Mouse (Mus musculus): ENCODE measurements around the gene Tceal9.
"Not testable (repeated sequence)": the region's sequence is repeated elsewhere in the genome, so short reads cannot be mapped to it uniquely, and the experiment has no call there.

The Tceal9 gene

GRCm38 (mm10) chrX:136244574-136245229 is at the start of gene Tceal9:
Gene Tceal9 (plus strand): TSS chrX:136245079.
- DNase-seq, result peak; percentile 86

- no peak for DNase-seq
Observed at GRCm38 (mm10) chrX:136195193-136195944, 49.5 kb upstream of the Tceal9 start.

DNA sequence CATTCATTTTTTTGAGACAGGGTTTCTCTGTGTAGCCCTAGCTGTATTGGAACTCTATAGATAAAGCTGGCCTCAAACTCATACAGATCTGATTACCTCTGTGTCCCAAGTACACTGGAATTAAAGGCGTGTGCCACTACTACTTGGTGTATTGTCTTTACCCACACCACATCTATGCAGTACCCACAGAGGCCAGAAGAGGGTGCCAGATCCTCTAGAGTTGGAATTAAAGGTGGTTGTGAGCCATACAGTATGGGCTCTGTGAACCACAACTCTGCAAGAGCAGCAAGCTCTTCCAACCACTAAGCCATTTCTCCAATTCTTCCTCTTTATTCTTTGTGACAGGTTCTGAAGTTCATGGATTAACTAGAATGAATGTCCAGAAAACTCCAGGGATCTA is 48.0 kb upstream of the Tceal9 start:
- peak; percentile 60 for DNase-seq

- no peak for DNase-seq
Observed at GRCm38 (mm10) chrX:136203257-136203656, 41.6 kb upstream of the Tceal9 start.

GRCm38 (mm10) chrX:136203664-136204066 is 41.2 kb upstream of the Tceal9 start, which contains the start of gene Tceal5:
Gene Tceal5 (minus strand): TSS chrX:136203876.
- no peak for DNase-seq

DNA sequence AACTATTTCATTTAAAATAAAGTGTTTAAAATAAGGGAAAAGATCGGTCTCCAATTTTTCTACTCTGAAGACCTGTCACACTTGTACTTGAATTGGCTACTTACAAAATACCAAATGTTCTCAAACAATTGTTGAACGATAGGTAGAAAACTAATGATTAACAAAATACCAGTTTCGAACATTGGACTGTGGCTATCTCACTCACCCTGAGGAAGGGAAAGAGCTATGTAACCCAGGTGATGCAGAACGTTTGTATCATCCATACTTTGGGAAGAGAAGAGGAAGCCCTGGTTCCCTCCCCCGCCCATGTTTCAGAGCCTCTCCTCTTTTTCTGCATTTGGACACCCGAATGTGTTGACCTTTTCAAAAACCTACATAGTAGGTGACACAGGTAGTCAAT is 40.5 kb upstream of the Tceal9 start:
- DNase-seq, result no peak

DNA sequence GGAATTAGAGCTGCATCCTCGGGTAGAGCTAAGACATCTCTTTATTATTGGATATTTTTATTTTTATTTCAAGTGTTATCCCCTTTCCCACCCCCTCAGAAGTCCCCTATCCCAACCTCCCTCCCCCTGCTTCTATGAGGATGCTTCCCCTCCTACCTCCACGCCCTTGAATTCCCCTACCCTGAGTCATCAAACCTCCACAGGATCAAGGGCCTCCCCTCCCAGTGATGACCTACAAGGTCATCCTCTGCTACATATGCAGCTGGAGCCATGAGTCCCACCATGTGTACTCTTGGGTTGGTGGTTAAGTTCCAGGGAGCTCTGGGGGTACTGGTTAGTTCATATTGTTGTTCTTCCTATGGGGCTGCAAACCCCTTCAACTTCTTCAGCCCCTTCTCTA is 31.5 kb upstream of the Tceal9 start:
- DNase-seq, result no peak

GRCm38 (mm10) chrX:136214729-136215677 is 29.9 kb upstream of the Tceal9 start, which contains the start of the genes Tceal7 and Bex1:
Gene Tceal7 (plus strand): TSS chrX:136214779.
Gene Bex1 (minus strand): TSS chrX:136215513.
- not testable (repeated sequence) for DNase-seq

DNA sequence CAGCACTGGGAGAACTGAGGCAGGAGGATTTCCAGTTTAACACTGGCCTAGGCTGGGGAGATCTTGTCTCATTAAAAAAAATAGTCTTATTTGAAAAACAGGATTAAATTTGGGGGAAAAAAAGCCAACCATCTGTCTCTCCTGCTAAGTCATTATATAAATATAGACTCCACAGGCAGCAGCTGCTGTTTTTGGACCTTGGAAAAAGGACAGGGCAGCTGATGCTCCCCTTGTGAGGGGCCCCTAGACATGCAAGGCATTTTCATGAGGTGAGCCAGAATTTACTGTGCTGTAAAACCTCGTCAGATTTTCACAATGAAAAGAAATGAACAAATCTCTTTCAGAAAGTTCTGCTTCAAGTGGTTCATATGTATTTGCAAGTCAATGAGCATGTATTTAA is 28.6 kb upstream of the Tceal9 start:
- no peak for DNase-seq

DNA sequence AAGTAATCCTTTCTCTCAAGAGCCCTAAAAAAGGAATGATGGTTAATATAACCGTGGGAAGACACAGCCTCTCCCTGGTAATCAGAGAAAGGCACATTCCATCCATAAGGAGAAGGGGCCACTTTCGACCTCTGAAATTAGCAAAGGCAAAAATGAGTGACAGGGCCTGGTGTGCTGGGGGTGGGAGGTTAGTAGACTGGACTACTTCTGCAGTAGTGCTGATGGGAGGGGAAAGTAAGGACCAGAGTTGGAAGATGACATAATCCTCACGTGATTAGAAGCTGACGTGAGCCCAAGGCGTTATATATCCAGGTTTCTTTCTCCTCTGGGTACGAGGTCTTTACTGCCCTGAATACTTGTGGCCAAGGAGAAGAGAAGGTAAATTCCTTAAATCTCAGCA is 21.2 kb upstream of the Tceal9 start:
- no peak for DNase-seq

GRCm38 (mm10) chrX:136227768-136228167 is 17.1 kb upstream of the Tceal9 start:
- no peak for DNase-seq

GRCm38 (mm10) chrX:136238118-136238517 is 6.8 kb upstream of the Tceal9 start:
- peak; percentile 30 for DNase-seq

DNA sequence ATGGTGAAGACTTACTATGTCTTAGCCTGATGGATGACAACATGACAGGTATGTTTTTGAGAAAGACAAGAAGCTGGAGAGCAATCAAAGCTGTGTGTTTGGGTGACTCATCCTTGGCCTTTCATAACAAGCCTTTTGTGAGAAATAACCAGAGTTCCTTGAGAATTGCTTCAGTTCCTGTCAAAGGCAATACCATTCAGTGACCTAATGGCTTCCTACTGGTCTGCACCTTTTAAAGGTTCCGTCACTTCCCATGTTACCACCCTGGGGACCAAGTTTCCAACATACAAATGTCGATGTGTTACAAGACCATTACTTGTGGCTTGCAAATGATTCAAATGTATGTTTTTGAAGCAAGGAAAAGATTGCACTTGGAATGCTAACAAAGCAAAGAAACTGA is 1.7 kb upstream of the Tceal9 start:
- DNase-seq, result no peak

GRCm38 (mm10) chrX:136245521-136246071 is 717 bp downstream of the Tceal9 start:
- DNase-seq, result peak; percentile 37

DNA sequence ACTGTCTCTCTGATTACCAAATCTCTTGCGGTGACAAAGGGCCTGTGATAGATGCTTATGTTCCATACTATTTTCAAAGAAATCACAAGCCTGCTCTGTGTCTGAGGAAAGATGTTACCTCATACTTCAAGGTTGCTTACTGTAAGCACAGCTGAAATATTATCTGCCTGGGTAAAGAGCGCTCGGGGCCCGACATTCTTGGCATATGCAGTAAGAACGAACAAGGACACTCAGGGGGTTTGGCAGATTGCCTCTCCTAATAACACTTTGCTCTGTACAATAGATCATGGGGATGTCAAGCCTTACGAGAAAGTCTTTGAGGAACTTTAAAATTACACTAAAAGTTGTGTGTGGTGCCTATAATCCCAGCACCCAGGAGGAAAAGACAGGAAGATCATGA is 3.9 kb downstream of the Tceal9 start:
- DNase-seq, result no peak

- no peak for DNase-seq
Observed at GRCm38 (mm10) chrX:136249671-136250070, 4.8 kb downstream of the Tceal9 start.

DNA sequence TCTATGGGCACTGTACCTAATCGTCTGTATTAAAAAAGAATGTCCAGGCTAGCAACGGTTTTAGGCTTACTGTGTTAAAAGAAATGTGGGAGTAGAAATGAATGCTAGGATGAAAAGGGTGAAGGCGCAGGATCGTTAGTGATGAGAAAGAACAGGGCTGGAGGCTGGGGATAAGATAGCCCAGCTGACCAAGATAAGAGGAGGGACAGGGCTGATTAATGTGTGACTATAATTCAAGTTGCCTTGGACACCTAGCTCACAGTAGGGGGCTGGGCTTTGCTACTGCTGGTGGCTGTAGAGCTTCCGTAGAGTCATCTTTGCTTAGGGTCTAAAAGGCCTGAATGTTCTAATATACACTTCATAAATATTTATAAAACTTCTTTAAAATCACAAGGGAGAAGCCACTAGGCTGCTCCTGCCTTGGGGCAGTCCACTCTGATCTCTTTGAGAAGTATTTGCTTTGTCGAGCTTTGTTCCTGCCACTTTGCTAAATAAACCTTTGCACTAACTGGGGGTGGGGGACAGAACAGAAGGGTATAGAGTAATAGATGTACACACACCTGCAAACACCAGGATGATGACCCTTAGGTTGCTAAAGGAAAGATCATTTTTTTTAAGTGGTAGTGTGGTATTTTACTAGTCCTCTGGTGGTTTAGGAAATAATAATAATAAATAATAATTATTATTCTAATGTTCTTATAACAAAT is 7.3 kb downstream of the Tceal9 start:
- DNase-seq, result peak; percentile 16

GRCm38 (mm10) chrX:136267720-136268119 is 22.8 kb downstream of the Tceal9 start:
- DNase-seq, result no peak

DNA sequence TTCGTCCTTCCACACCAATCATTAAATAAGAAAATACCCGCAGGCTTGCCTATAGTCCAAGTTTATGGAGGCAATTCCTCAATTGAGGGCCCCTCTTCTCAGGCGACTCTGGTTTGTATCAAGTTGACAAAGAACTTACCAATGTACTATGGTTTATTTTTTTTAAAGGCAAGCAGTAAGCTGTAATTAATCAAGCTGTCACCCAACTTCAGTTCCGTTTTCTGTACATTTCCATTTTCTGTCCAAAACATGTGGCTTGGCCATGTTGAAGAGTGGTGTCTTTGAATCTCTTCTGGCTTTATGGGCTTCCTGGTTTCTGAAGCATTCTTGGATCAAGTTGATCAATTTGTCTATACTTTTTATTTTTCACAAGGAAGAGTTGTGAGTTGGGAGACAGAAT is 23.3 kb downstream of the Tceal9 start:
- DNase-seq, result no peak

DNA sequence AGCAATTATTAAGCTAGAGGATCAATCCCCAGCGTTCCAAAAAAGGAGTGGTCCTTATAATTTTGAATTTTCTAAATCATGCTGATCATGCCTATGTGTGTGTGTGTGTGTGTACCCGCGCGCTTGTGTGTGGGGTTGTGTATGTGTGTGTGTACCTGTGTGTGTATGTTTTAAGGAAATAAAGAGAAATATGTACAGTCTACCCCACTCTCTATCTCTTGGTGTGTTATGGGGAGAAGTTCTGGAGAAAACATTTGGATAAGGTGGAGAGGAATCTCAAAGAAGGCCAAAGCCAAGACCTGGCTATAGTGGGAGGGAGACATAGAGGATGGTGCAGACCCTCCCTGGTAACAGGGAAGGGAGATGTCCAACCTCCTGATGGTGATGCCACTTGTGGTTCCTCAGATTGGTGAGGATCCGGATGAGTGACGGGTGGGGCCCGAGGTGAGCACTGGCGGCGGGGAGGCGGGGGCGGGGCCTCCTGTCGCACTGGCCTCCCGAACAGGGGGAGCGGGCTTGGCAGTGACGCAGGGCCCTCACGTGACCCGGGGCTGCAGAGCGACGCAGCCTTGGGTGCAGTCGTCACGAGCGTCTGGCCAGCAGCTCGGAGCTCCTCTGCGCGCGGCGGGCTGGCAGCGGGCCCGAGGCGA is 25.0 kb downstream of the Tceal9 start, which contains the start of gene Bex3:
Bex3 (plus strand) TSS at position 511 of the 650 bp plus-strand sequence.
- peak; percentile 41 for DNase-seq

DNA sequence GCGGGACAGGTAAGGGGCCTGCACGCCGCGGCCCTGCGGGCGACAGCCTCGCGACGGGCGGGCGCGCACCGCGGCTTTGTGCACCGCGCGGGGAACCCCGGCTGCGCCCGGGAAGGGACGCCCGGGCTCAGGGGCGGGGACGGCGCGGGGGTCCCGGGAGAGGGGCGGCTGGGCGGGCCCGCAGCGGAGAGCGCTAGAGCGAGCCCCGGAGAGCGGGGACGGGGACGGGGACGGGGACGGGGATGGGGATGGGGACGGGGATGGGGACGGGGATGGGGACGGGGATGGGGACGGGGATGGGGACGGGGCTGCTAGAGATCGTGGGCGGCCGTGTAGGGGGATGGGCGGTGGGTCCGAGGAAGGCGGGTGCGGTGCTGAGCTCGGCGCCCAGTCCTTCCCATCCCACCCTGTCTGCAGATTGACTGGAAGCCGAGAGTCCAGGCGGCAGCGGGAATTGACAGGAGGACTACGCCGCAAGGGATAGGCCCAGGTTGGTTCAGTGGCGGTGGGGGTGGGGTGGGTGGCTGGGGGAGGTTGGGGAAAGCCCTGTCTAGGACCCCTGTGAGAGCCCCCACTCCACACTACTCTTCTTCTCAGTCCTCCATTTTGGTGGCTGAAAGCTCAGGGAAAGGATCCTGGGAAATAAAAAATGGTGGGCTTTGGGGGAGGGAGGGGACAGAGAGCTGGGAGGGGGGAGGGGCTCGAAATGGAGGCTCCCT is 25.7 kb downstream of the Tceal9 start:
- DNase-seq, result not testable (repeated sequence)
